ENCODE assay signal across 23 mouse cellular contexts in genomic region chr7:99387356-99387755, GRCm38 (mm10). TPM values are rescaled to one million over a fixed set of nuclear protein-coding genes. Genes with fewer than 3 reads are reported as not detected.
DNase-seq lines count a peak whose midpoint lies in the region; ATAC-seq lines count a peak whose summit lies in the region.
"Had no signal": no experiment of that assay in that cellular context is flagged by ENCODE, and none has a peak within 500 bp of the region (broad histone marks: within the 10 kb centered on the region; RNA-seq: fewer than 3 reads in every experiment).

No protein-coding gene starts in this region.

- H3K36me3 ChIP-seq in heart, embryonic 11.5 days (ENCODE audit: control insufficient read depth, insufficient read depth, low read length): peaks cover 2% of the 10 kb centered on the region; the same call in 1 of the 2 replicates
- H3K36me3 ChIP-seq: G1E; liver, embryonic 12.5 days had no signal

- H3K27ac ChIP-seq in heart, embryonic 11.5 days (ENCODE audit: low read depth, low read length): no peak overlapping the region
- H3K27ac ChIP-seq: limb, embryonic 13.5 days; liver, embryonic 12.5 days had no signal

- no peaks in the 10 kb centered on the region for H3K27me3 ChIP-seq in heart, embryonic 11.5 days (ENCODE audit: control insufficient read depth, insufficient read depth, low read length)
- H3K27me3 ChIP-seq: CH12.LX, Patski had no signal

- 0 out of 2 replicates have a peak overlapping the region, but pooled peaks have one; percentile 22 for H3K9ac ChIP-seq in heart, embryonic 11.5 days (ENCODE audit: low read depth, low read length)
- H3K9ac ChIP-seq: limb, embryonic 13.5 days; liver, embryonic 12.5 days had no signal

- H3K9me3 ChIP-seq in heart, embryonic 11.5 days (replicated peaks; ENCODE audit: control insufficient read depth, low read length): no peaks in the 10 kb centered on the region
- H3K9me3 ChIP-seq: G1E; limb, embryonic 13.5 days; liver, embryonic 12.5 days had no signal

- 84% methylated on average over 5 of the region's 5 CpGs for WGBS in heart, embryonic 11.5 days (ENCODE audit: insufficient replicate concordance)

- DNase-seq in heart, adult 11 months: no peak
- peak; percentile 92 for DNase-seq in brain, adult 2 months (ENCODE audit: low read depth, low spot score)
- DNase-seq in cerebellum, adult 18-20 months: peak; percentile 73 to 84
- peak; percentile 64 to 70 for DNase-seq in cerebellum, postnatal 36 days
- DNase-seq in right cerebral cortex, adult 18-20 months: no peak
- DNase-seq in lung, postnatal 10 days: no peak
- DNase-seq: adrenal gland, adult 2 months; B cell, adult 2 months; gastrocnemius, postnatal 25 days; heart, postnatal 36 days; kidney, postnatal 25 days; layer of hippocampus, postnatal 36 days; lung, adult 18-20 months; lung, postnatal 14 days had no signal

- H3K4me3 ChIP-seq in heart, embryonic 11.5 days (ENCODE audit: low read depth, low read length): no peak overlapping the region
- H3K4me3 ChIP-seq: limb, embryonic 13.5 days; liver, embryonic 12.5 days had no signal

- no peak for ATAC-seq in heart, embryonic 11.5 days (replicated peaks; ENCODE audit: insufficient number of reproducible peaks, low FRiP score, low TSS enrichment)
- ATAC-seq: hindbrain, embryonic 16.5 days; intestine, postnatal 0 days; liver, embryonic 12.5 days; Patski had no signal

- no peak overlapping the region for H3K4me2 ChIP-seq in heart, embryonic 11.5 days
- H3K4me2 ChIP-seq: limb, embryonic 13.5 days; liver, embryonic 12.5 days; midbrain, embryonic 11.5 days had no signal

- H3K4me1 ChIP-seq in heart, embryonic 11.5 days (ENCODE audit: control insufficient read depth, insufficient read depth, low read length): peaks cover 82% of the 10 kb centered on the region

RNA-seq across cellular contexts. Expression of gene Gdpd5, which starts 6.1 kb away (rescaled TPM):
- 20.0 and 20.8 TPM in 2 replicates for polyA plus RNA-seq in heart, embryonic 11.5 days (2014; fragmentation: Nextera tagmentation; extraction: Ambion mirVana)

RNA-seq across cellular contexts. Expression of gene Serpinh1, which starts 34.3 kb away (rescaled TPM):
- polyA plus RNA-seq in heart, embryonic 11.5 days (2014; fragmentation: Nextera tagmentation; extraction: Ambion mirVana): 442 and 580 TPM in 2 replicates
- polyA plus RNA-seq: G1E had no signal

Comparison
In these comparisons a context has a peak if more than half of its experiments do, and no peak if none do; other contexts are left out.
1. DNase-seq: peak in brain, adult 2 months (single experiment), cerebellum, adult 18-20 months (2 of 2) and cerebellum, postnatal 36 days (2 of 2); none in heart, adult 11 months (single experiment), right cerebral cortex, adult 18-20 months (single experiment) and lung, postnatal 10 days (single experiment).